Mouse (Mus musculus) retina, postnatal 7 days (tissue): Measurements from ENCODE around the gene Pfdn6.
"Not testable (repeated sequence)": the region's sequence is repeated elsewhere in the genome, so short reads cannot be mapped to it uniquely, and the experiment has no call there.

ENCODE experiments used
- DNase-seq: peaks from one replicate; pipeline ENCODE4 v3.0.0-alpha.2; 2012; ENCODE audit warnings: low read depth, low spot score

Gene Pfdn6

DNA sequence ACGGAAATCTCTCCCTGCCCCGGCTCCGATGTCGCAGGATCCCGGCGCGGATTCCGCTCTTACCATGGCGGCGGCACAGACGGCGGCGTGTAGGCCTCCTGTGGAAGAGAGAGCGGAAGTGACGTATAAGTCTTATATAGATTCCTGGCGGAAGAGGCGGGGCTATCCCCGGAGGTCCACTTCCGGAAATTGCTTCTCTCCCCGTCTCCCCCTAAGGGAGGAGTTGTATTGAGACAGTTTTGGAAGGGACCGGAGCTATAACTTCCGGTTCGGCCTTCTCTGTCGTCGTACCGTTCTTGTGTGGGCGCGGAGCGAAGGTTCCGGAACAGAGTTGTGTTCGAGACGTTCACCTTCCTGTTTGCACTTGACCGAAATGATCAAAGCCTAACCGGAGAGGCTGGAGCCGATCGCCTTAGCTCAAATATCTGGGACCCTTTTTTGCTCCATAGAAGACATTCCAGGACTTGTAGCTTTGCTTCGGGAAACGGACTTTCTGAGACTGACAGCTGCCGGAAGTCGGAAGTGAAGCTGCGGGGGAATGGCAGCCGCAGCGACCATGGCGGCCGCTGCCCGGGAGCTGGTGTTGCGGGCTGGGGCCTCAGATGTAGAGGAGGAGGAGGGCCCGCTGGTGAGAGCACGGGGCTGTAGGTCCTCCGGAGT, 15.5 kb upstream of the Pfdn6 start, which contains the start of the genes Vps52 and Rps18:
TSS of gene Vps52 (plus strand) at position 258 of the 660 bp plus-strand sequence.
TSS of gene Rps18 (minus strand) at position 447 of the 660 bp plus-strand sequence.
- DNase-seq = peak; percentile 98

DNA sequence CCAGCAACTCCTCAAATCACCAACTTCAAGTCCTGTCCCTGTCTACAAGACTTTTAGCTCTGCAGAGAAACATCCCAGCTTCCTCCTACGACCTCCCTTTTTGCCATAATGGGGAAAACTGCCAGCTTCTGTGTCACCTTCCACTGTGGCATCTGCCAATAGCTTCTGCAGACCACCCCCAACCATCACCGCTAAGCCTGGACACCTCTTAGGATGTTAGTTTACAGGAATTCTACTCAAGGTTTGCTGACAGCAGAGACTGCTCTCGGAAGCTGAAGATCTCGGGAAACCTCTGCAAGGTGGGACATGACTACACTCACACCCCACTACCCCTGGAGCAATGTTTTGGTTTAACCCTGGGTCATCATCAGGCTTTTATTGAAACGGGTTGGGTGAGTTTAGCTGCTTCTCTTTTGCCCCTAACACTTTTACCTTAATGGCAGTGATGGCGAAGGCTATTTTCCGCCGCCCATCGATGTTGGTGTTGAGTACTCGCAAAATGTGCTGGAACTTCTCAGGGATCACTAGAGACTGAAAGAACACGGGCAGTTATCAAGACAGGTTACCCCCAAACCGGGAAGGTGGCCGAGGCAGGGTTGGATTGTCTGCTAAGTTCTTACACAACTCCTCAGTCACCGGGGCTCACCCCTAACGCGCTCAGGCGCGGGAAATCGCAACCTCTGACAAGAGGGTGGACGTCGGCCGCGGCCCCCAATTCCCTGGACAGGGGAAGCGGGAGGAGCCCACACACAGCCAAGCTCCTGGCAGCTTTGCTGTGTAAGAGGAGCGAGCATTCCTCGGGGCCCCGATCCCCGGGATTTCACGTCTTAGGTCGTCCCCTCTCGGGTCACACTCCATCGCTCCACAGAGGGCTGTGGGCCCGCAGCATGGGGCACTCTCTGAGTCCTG, 14.8 kb upstream of the Pfdn6 start:
- no peak for DNase-seq

DNA sequence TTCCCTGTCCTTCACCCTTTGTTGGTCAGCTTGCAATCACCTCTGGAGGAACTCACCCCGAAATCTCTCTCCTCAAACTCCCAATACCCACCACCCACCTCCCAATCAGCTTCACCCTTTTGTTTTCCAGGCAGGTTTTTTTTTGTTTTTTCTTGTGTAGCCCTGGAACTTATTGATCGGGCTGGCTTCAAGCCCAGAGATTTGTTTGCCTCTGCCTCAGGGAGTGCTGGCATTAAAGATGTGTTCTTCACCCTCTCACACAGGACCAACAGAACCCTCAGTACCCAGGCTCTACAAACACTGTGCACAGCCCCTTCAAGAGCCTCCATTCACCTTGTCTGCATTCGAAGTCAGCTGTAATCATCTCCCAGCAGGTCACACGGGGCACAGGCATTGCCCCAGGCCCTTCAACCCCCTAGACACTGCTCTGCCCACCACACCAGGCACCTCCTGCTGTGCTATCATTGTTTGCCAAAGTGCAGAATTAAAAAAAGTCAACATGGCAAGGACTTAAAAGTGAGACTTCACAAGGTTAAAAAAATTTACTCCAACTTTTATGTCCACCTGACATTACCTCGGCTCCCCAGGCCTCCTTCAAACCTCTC, 13.9 kb upstream of the Pfdn6 start:
- DNase-seq = no peak

DNA sequence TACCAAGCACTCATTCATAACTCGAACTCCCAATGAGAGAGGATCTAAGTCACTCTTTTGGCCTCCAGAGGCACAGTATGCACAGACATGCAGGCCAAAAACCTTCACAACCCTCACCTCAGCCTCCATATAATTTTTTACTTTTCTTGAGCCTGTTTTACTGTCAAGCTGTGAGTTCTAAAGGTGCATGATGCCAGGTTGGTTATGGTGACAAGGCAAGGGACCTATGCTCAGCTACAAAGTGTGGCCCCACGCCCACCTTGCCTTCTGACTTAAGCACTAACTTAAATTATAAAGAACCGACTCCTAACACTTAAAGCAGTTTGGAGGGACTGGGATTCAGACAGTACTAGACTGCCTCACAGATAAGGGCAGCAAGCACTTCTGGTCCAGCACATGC, 13.2 kb upstream of the Pfdn6 start:
- no peak for DNase-seq

DNA sequence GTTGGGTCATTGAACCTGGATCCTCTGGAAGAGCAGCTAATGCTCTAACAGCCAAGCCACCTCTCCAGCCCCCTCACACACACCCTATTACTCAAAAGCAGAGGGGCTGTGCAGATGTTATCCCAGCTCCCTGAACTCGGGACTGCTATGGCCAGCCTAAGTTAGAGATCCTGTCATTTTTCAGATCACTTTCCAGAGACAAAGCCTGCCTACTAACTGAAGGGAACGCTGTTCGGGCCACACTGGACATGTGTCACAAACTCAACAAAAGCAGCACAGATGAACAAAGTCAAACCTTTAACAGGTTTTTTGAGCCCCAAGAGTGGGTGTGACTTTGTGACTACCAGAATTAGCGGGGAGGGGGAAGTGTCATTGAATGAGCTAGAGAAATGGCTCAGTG, 12.7 kb upstream of the Pfdn6 start:
- DNase-seq = no peak

DNA sequence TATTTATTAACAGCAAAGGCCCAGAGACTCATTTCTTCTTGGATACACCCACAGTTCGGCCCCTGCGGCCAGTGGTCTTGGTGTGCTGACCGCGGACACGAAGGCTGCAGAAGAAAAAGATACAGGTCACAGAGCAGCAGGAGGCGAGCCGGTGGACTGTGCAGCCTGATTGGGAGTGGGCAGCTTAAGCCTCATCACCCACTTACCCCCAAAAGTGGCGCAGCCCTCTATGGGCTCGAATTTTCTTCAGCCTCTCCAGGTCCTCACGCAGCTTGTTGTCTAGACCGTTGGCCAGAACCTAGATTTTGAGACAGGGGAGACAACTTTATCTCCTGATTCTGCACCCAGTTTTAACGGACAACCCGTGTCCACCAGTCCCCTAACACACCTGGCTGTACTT, 11.9 kb upstream of the Pfdn6 start:
- DNase-seq = not testable (repeated sequence)

DNA sequence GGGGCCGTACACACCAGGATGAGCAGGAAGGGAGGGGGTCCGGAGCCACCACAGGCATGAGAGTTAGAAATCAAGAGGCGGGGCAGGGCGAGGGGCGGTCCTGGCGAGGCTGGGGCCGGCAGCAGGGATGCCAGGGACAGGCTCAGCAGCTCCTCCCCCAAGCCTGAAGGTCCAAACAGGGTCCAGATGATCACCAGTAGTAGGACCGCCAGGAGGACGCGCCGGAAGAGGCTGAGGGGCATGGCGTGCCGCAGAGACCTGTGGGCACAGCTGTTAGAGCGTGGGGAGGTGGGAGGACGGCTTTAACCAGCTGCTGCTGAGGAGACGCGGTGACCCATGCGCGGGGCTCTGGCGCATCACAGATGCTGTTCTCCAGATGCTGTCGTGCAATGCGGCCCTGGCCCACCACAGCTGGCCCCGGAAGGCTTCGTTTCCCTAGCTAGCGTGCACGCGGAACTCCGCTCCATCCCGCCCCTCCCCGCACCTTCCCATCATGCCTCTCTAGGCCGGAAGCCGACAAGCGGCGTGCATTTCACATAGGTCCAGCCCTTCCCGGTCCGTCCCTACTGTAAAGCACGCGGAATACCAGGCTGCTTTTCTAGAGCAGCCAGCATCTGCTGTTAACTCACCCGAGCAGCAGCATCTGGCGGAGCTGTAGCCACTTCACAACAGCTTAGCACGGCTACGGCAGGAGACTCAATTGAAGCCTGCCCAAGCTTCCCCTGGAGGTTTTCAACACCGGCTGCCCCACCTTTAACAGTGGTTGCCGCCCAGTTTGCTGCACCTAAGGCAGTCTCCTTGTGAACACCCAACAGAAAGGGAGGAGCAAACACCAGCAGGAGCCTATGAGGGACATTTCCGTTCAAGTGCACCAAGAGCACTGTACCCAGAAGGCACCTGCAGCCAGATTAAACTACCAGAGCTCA, 11.1 kb upstream of the Pfdn6 start, which contains the start of gene B3galt4:
TSS of gene B3galt4 (minus strand) at position 468 of the 926 bp plus-strand sequence.
- DNase-seq = peak; percentile 72

DNA sequence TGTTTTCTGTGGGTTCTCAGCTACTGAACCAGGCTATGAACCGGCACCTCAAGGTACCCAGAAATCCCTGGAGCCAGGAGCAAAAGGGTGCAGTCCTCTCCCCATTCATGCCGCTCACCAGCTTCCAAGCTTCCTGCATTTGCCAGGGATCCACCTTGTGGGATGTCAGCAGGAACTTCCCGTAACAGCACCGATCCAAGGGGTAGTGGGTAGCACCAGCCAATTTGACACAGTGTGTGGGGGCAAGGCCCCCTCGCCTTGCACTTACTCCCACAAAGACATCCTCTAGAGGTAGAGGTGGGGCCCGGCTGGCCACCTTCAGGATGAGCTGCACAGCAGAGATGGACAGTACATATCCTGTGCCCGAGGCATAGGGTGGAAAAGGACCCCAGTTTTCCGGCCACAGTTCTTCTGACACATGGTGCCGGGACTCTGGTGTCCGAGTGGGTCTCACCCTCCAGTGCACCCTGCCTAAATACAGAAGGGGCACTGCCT, 10.0 kb upstream of the Pfdn6 start:
- no peak for DNase-seq

DNA sequence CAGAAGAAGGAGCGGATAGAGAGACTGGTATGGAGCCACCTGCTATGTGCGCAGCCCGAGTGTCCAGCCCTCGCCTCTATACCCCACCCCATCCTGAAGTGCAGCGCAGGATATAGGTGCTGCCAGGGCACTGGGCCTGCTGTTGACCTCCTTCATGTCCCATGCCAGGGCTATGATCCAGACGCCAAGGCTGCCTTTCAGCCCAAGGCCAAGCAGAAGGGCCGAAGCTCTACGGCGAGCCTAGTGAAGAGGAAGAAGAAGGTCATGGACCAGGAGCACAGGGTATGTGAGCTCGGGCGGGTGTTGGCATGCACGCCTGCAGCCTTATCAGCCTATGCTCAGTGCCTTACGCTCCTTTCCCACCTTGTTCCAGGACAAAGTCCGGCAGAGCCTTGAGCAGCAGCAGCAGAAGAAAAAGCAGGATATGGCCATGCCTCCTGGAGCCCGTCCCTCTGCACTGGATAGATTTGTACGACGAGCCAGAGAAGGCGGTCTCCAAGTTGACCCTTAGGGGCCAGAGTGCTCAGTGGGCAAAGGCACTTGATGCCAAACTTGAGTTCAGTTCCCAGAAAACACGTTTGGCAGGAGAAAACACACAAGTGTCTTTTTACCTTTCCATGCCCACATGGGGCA, 8.9 kb upstream of the Pfdn6 start:
- DNase-seq = no peak

DNA sequence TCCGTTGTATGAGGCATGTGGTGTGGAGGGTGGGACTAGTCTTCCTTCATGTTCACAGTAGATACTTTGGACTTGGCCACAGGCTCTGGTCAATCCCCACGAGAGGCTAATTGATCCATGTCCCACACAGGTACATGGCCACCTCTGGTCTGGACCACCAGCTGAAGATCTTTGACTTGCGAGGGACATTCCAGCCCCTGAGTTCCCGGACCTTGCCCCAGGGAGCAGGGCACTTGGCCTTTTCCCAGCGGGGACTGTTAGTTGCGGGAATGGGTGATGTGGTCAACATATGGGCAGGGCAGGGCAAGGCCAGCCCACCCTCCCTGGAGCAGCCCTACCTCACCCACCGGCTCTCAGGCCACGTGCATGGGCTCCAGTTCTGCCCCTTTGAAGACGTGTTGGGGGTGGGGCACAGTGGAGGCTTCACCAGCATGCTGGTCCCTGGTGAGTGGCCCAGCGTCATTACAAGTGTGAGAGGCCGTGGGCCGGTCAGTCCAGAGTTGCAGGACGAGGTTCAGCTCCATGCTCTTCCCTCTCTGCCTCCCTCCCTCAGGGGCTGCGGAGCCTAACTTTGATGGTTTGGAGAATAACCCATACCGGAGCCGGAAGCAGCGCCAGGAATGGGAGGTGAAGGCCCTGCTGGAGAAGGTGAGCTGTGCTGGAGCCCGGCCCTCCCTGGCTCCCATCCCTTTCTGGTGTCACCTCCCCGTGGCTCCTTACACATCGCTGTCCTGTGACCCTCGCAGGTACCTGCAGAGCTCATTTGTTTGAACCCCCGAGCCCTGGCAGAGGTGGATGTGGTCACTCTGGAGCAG, 8.2 kb upstream of the Pfdn6 start:
- no peak for DNase-seq

DNA sequence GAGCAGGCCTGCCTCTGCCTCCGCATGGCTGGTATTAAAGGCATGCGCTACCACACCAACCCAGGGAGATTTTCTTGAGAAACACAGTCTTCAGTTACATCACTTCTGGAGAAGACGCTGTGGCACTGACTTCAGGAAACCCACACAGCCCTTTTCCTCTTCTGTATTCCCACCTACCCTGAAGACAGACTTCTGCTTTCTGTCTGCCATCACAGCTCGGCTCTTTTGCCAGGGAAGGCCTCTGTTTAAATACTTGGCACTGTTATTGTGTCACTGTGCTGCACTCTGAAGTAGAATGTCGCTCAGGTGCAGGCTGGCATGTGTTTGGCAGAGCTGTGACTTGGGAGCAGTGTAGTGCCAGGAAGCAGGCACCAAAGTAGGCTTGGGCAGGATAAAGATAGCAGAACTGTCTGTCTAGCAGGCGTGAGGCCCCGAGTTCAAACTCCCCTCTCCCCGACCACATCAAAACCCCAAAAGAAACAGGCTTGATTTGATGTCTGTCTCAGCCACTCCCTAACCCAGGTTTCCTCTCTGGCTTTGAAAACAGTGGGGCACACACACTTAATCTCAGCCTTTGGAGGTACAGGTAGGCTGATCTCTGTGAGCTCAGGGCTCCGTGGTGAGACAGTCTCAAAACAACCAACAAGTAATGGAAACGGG, 7.4 kb upstream of the Pfdn6 start:
- no peak for DNase-seq

DNA sequence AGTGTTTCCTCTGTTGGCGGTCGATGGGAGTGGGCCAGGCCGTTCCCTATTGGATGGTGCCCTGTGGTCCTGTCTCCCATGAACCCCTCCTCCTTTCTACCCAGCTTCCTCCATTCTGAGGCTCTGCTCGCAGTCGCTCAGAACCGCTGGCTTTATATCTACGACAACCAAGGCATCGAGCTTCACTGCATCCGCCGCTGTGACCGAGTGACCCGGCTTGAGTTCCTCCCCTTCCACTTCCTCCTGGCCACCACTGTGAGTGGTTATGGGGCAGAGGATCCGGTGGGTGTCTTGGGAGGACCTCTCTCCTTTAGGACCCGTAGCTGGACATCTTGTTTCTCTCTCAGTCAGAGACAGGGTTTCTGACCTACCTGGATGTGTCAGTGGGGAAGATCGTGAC, 3.3 kb upstream of the Pfdn6 start:
- DNase-seq = no peak

DNA sequence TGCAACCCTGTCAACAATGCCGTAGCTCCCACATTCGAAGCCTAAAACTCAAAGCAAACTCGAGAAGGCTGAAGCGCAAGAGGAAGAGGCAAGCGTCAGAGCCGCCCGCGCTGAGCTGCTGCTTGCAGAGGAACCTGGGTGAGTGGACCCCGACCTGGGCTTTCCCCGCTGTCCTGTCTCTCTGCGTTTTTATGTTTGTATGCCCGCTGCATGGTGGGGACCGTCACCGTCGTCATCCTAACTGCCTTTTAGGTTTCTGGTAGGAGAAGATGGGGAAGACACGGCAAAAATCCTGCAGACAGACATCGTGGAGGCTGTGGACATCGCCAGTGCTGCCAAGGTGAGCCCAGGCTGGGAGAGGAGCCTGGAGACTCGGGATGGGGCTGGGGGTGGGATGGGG, 1.2 kb upstream of the Pfdn6 start:
- DNase-seq = no peak

DNA sequence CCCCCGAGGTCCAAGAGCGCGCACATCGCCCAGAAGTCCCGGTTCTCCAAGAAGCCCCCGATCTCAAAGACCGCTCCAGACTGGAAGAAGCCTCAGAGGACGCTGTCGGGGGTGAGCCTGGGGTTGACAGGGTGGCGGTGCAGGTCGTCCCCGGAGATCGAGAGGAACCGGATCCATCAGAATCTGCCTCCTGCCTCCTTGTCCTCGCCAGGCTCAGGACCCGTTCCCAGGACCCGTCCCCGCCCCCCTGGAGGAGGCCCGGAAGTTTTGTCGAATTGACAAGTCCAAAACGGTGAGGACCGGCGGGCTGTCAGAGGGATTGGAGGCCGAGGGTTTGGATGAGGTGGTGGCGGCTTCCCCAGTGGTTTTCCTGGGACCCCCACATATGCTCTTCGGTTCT, 838 bp upstream of the Pfdn6 start:
- DNase-seq = no peak

DNA sequence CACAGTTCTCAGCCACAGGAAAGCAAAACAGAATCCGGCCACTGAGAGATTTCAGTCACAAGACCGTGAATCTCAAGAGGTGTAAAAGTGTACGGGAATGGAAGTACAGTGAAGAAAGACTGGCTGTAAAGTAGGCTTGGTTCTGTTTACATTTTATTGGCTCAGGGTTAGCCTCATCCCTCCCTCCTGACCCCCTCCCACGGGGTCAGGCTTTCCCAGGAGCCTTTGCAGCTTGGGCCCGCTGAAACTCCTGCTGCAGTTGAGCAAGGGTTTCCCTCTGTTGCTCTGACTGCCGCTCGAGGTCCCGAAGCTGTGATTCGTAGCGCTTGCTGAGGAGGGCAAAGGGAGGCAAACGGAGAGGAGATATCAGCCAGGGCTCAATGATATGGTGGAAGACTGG, 1.4 kb downstream of the Pfdn6 start:
- no peak for DNase-seq

DNA sequence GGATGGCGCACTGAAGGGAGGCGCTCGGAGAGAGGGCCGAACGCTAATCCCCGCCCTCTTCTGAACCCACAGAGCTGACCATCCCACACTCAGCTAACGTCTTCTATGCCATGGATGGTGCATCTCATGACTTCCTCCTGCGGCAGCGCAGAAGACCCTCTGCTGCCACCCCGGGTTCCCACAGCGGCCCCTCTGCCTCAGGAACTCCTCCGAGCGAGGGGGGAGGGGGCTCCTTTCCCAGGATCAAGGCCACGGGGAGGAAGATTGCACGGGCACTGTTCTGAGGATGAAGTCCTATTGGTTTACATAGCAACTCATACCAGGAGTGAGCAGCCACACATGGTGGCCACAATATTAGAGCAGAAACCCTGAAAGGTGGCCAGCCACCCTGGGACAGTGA, 3.1 kb downstream of the Pfdn6 start:
- no peak for DNase-seq

DNA sequence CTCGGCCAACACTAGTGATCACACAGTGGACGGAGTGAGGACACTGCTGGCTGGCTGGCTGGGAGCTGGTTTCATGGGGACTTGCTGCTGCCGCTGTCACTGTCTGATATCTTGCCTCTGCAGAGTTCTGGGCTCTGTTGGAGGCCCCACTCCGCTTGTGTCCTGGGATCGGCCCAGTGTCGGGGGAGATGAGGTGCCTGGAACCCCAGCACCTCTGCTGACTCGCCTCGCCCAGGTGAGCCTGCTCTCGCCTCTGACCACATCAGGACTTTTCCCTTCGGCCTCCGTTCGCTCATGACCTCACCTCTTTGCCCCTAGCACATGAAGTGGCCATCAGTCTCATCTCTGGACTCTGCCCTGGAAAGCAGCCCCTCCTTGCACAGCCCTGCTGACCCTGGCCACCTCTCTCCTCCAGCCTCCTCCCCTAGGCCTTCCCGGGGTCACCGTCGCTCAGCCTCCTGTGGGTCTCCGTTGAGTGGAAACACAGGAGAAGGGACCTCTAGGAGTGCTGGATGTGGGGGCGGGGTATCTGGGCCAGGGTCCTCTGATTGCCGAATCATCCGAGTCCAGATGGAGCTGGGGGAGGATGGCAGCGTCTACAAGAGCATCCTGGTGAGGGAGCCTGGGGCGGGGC, 4.6 kb downstream of the Pfdn6 start:
- no peak for DNase-seq

DNA sequence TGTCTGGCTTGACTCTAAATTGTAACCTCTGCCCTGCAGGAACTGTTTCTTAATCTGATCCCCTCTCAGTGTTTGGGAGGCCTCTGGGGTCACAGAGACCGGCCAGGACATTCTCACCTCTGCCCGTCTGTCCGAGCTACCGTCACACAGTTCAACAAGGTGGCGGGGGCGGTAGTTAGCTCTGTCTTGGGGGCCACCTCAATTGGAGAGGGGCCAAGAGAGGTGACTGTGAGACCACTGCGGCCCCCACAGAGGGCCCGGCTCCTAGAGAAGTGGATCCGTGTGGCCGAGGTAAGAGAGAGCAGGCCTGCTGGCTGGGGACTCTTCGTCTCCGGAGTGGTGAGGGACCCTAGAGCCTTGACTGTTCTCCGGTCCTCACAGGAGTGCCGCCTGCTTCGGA, 7.2 kb downstream of the Pfdn6 start:
- no peak for DNase-seq

DNA sequence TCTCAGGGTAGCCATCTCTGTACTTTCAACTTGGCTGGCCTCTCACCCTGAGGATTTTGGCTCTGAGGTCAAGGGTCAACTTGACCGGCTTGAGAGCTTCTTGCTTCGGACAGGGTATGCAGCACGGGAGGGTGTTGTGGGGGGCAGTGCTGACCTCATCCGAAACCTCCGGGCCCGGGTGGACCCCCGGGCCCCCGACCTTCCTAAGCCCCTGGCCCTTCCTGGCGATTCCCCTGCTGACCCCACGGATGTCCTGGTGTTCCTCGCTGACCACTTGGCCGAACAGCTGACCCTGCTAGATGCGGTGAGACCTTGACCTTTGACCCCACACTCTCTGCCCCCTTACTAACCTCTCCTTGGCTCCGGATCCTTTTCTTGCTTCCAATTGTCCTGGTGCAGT, 7.7 kb downstream of the Pfdn6 start:
- DNase-seq = no peak
